Mouse (Mus musculus) midbrain, embryonic 12.5 days (tissue): ENCODE results near the gene Bgn. TPM values are rescaled to one million over a fixed set of nuclear protein-coding genes. Genes with fewer than 3 reads are reported as not detected.
"Not testable (repeated sequence)": the region's sequence is repeated elsewhere in the genome, so short reads cannot be mapped to it uniquely, and the experiment has no call there.

Experiments
- ATAC-seq: fragments of 200-750 bp; cut with Nextera tagmentation; 2 replicates; pipeline ENCODE4 v1.8.0; 2017; ENCODE audit warnings: low read depth, moderate TSS enrichment, moderate library complexity; ENCODE audit not compliant: low FRiP score
- H3K27ac ChIP-seq: fragments of 300-500 bp; sonication (generic); replicated peaks from 2 replicates; pipeline ENCODE4 v1.5.1; 2016; ENCODE audit warnings: mild to moderate bottlenecking
- H3K27me3 ChIP-seq: fragments of 300-500 bp; sonication (generic); 2 replicates; pipeline ENCODE4 v1.6.1; 2016; ENCODE audit warnings: mild to moderate bottlenecking
- H3K36me3 ChIP-seq: fragments of 300-500 bp; sonication (generic); 2 replicates; pipeline ENCODE4 v1.6.1; 2016
- H3K4me1 ChIP-seq: fragments of 300-500 bp; sonication (generic); 2 replicates; pipeline ENCODE4 v1.6.1; 2016
- H3K4me2 ChIP-seq: fragments of 300-500 bp; sonication (generic); replicated peaks from 2 replicates; pipeline ENCODE4 v1.6.1; 2016; ENCODE audit warnings: mild to moderate bottlenecking, moderate library complexity
- H3K4me3 ChIP-seq: fragments of 300-500 bp; sonication (generic); 2 replicates; pipeline ENCODE4 v1.5.1; 2016; ENCODE audit warnings: mild to moderate bottlenecking
- H3K9ac ChIP-seq: fragments of 300-500 bp; sonication (generic); replicated peaks from 2 replicates; pipeline ENCODE4 v1.6.1; 2016; ENCODE audit warnings: mild to moderate bottlenecking, moderate library complexity
- H3K9me3 ChIP-seq: fragments of 300-500 bp; sonication (generic); 2 replicates; pipeline ENCODE4 v1.6.1; 2016; ENCODE audit warnings: mild to moderate bottlenecking
- WGBS: fragments of 180-500 bp; shearing (Covaris S2); methylation state at CpG from one replicate; pipeline ENCODE4 v1.1.7; 2016; 5-methylcytosine and 5-hydroxymethylcytosine counted together
- polyA plus RNA-seq: library from polyadenylated mRNA; unstranded; fragments of >200 nt; fragmentation: Nextera tagmentation; extraction: Ambion mirVana; gene quantifications from 2 replicates; pipeline ENCODE4 v1.2.1, GENCODE M21; 2016

Gene Bgn
- polyA plus RNA-seq, 1 experiment from 2014 or later: 43.1 TPM

DNA sequence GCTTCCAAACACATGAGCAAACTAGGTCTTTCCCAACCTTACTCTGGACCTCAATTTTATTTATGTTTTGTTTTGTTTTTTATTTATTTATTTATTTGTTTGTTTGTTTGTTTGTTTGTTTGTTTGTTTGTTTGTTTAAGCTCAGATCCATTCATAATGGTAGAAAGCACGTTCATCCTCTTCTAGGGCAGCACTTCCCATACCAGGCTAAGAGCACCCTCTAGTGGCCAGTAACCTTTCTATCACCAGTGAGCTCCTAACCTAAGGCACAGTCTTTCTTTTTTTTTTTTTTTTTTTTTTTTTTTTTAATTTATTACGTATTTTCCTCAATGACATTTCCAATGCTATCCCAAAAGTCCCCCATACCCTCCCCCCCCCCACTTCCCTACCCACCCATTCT is 10.2 kb downstream of the Bgn start:
- 0 out of 2 replicates have a peak, but pooled peaks have one; percentile 62 for ATAC-seq

GRCm38 (mm10) chrX:73496746-73497145 is 13.3 kb downstream of the Bgn start:
- H3K9ac ChIP-seq: no peak overlapping the region
- WGBS: 98% methylated on average over 4 of the region's 4 CpGs
- H3K27ac ChIP-seq: no peak overlapping the region
- H3K9me3 ChIP-seq: no peaks in the 10 kb centered on the region
- H3K36me3 ChIP-seq: no peaks in the 10 kb centered on the region
- no peak overlapping the region for H3K4me3 ChIP-seq
- H3K4me2 ChIP-seq: no peak overlapping the region
- peaks cover 9% of the 10 kb centered on the region; the same call in 1 of the 2 replicates for H3K27me3 ChIP-seq
- no peaks in the 10 kb centered on the region for H3K4me1 ChIP-seq
- no peak for ATAC-seq

More for the DNA sequence above, 10.2 kb downstream of the Bgn start:
- not testable (repeated sequence) for H3K9me3 ChIP-seq, H3K27ac ChIP-seq, H3K4me3 ChIP-seq, H3K27me3 ChIP-seq, H3K36me3 ChIP-seq, H3K4me2 ChIP-seq, H3K9ac ChIP-seq, H3K4me1 ChIP-seq
- 10% methylated on average over 1 of the region's 2 CpGs for WGBS

- H3K27me3 ChIP-seq: peaks cover 49% of the 10 kb centered on the region
- 79% methylated on average over 5 of the region's 5 CpGs for WGBS
- no peak overlapping the region for H3K4me3 ChIP-seq
Measured at GRCm38 (mm10) chrX:73505130-73505735, 21.8 kb downstream of the Bgn start.

GRCm38 (mm10) chrX:73506577-73506976 is 23.2 kb downstream of the Bgn start:
- ATAC-seq: no peak
- H3K4me2 ChIP-seq: no peak overlapping the region
- no peak overlapping the region for H3K27ac ChIP-seq
- no peaks in the 10 kb centered on the region for H3K9me3 ChIP-seq
- no peaks in the 10 kb centered on the region for H3K36me3 ChIP-seq
- no peak overlapping the region for H3K9ac ChIP-seq
- 80% methylated on average over 4 of the region's 4 CpGs for WGBS
- H3K4me3 ChIP-seq: no peak overlapping the region
- H3K27me3 ChIP-seq: peaks cover 43% of the 10 kb centered on the region
- no peaks in the 10 kb centered on the region for H3K4me1 ChIP-seq

More at GRCm38 (mm10) chrX:73505130-73505735, 21.8 kb downstream of the Bgn start:
- Histone ChIP-seq H3K4me2 (no peak overlapping the region), H3K4me1 (no peaks in the 10 kb centered on the region), H3K36me3 (no peaks in the 10 kb centered on the region), H3K27ac (no peak overlapping the region), H3K9me3 (no peaks in the 10 kb centered on the region), H3K9ac (no peak overlapping the region)
- no peak for ATAC-seq

- H3K9ac ChIP-seq: no peak overlapping the region
- 76% methylated on average over 3 of the region's 3 CpGs for WGBS
- H3K9me3 ChIP-seq: no peaks in the 10 kb centered on the region
- H3K27ac ChIP-seq: no peak overlapping the region
- no peak overlapping the region for H3K4me2 ChIP-seq
- H3K4me3 ChIP-seq: no peak overlapping the region
- H3K4me1 ChIP-seq: no peaks in the 10 kb centered on the region
- no peak for ATAC-seq
- H3K27me3 ChIP-seq: peaks cover 19% of the 10 kb centered on the region
- H3K36me3 ChIP-seq: no peaks in the 10 kb centered on the region
Measured at GRCm38 (mm10) chrX:73509209-73509608, 25.8 kb downstream of the Bgn start.

DNA sequence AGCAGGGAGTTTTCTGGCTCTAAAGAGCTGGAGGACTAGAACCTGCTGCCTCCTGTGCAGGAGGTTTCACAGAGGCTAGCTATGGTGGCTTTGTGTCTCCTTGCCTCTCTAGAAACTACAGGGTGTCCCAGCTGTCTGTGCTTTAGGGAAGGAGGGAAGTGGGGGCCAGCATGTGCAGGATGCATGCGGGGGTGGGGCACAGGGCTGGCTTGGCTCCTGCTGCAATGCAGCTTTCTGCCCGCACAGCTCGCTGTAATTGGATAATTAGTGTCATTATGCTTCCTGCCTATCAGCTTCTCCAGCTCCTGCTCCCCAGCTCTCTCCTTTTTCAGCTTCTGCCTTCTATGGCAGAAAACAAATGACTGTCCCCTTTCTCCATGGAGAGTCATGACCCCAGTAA is 29.5 kb downstream of the Bgn start:
- Histone ChIP-seq H3K27me3 (0 out of 2 replicates have a peak, but pooled peaks cover 2% of the 10 kb centered on the region), H3K4me2 (no peak overlapping the region), H3K9me3 (no peaks in the 10 kb centered on the region), H3K4me1 (no peaks in the 10 kb centered on the region), H3K9ac (no peak overlapping the region), H3K4me3 (no peak overlapping the region), H3K36me3 (no peaks in the 10 kb centered on the region), H3K27ac (no peak overlapping the region)
- ATAC-seq: no peak
- WGBS: 63% methylated on average over 3 of the region's 3 CpGs

DNA sequence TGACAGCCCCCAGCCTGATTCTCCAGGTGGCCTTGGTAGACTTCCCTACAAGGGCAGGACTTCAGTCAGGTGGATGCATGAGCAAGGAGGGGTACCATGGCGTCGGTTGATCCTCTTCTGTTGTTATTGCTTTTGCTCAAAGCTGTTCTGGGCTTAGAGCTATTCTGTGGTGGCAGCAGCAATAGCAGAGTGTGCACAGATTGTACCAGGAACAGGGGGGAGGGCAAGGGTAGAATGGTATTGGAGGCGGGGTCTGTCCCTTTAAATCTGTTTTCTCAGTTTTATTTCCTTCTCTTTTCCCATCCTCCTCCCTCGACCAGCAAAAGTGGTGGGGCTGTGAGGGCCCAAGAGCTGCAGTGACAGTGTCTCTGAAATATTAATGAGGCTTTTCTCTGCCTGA is 33.2 kb downstream of the Bgn start:
- WGBS: 68% methylated on average over 4 of the region's 4 CpGs
- Histone ChIP-seq H3K27me3 (0 out of 2 replicates have a peak, but pooled peaks cover 2% of the 10 kb centered on the region), H3K9me3 (no peaks in the 10 kb centered on the region), H3K4me3 (no peak overlapping the region), H3K4me2 (no peak overlapping the region), H3K27ac (no peak overlapping the region), H3K9ac (no peak overlapping the region), H3K36me3 (no peaks in the 10 kb centered on the region), H3K4me1 (no peaks in the 10 kb centered on the region)
- ATAC-seq: no peak

- no peaks in the 10 kb centered on the region for H3K27me3 ChIP-seq
- no peak overlapping the region for H3K27ac ChIP-seq
- no peak for ATAC-seq
- no peaks in the 10 kb centered on the region for H3K9me3 ChIP-seq
- H3K4me1 ChIP-seq: no peaks in the 10 kb centered on the region
- no peak overlapping the region for H3K4me2 ChIP-seq
- H3K9ac ChIP-seq: no peak overlapping the region
- no peaks in the 10 kb centered on the region for H3K36me3 ChIP-seq
- H3K4me3 ChIP-seq: no peak overlapping the region
Measured at GRCm38 (mm10) chrX:73517060-73517600, 33.7 kb downstream of the Bgn start.

GRCm38 (mm10) chrX:73520692-73521091 is 37.3 kb downstream of the Bgn start:
- no peak overlapping the region for H3K4me2 ChIP-seq
- no peak for ATAC-seq
- H3K9ac ChIP-seq: no peak overlapping the region
- H3K27ac ChIP-seq: no peak overlapping the region
- no peak overlapping the region for H3K4me3 ChIP-seq
- H3K36me3 ChIP-seq: no peaks in the 10 kb centered on the region
- H3K4me1 ChIP-seq: no peaks in the 10 kb centered on the region
- H3K27me3 ChIP-seq: no peaks in the 10 kb centered on the region
- no peaks in the 10 kb centered on the region for H3K9me3 ChIP-seq
- 85% methylated on average over 3 of the region's 3 CpGs for WGBS

DNA sequence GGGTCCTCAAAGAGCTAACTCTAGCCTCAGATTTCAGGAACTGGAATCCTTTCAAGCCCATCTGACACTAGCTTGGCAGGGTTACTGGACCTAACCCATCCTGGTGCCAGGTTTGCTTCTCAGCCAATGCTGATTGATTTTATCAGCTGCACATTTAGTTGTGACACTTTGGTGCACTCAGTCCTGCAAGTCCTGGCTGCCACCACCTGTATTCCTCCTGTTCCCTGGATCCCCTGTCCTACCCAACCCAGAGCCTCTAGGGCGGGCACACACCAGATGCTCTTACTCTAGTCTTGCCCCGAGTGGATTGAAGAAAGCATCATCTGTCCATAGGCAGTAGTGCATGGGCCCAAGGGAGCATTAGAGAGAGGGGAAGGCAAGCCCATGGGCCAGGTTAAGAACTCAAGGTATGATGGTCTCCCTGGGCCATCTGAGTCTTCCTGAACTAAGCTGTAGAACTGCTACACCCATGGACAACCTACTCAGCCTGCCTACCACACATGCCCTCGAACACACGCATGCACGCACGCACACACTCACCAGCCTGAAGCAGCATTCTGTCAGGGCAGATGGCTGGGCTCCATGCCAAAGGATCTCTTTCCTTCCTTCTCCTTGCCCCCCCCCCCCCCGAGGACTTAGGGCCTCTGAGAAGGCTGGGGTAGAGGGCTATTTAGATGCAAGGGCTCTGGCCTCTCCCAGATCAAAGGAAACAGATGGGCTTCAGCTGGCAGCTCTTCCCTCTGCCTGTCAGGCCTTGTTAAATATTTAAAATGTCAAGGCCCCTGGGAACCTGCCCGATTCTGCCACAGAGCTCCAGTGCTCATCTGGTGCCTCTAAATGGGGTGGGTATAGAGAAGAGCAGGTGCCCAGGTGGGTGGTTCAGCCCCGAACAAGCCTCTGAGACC is 41.2 kb downstream of the Bgn start:
- 73% methylated on average over 9 of the region's 9 CpGs for WGBS
- no peak overlapping the region; the same call in 1 of the 2 replicates for H3K27ac ChIP-seq

DNA sequence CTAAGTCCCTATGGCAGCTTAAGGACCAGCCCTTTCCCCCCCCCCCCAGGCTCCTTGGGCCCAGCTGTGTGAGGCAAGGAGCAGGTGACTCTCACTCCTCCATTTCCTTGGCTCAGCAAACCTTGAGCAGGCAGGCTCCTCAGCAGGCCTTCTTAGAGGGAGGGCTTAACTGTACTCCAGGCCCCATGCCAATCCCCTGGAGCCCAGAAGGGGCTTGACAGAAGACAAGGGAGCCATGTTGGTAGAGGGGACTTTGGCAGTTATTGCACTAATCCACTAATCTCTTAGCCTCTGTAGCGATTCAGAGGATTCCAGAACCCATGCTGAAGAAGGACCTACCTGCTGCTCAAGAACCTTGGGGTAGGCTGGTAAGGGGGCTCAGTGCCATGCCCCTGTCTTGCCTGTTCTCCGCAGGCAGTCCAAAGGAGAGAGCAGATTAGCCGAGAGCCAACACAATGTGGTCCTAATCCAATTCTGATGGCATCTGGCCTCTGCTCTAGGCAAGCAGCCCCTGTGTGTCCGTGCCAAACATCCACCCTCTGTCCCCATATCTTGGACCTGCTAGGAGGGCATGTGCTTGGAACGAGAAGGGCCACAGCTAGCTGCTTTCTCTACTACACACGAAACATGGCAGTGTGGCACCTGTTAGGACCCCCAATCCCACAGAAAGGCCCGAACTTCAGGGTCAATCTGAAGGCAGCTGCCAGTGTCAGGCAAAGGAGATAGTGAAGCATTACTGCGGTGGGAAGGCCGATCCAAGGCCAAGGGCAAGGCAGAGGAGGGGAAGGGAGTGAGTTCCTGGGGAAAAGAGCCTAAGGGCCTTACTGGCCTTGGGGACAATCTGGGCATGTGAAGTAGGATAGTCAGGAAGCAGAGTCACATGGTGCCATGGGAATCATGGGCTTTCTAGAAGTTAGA is 42.1 kb downstream of the Bgn start:
- Histone ChIP-seq H3K27me3 (no peaks in the 10 kb centered on the region), H3K27ac (no peak overlapping the region; the same call in 1 of the 2 replicates), H3K4me2 (no peak overlapping the region), H3K9me3 (no peaks in the 10 kb centered on the region), H3K36me3 (no peaks in the 10 kb centered on the region), H3K4me3 (no peak overlapping the region), H3K9ac (no peak overlapping the region), H3K4me1 (no peaks in the 10 kb centered on the region)
- ATAC-seq: no peak
- WGBS: 76% methylated on average over 9 of the region's 9 CpGs

More for the DNA sequence above, 41.2 kb downstream of the Bgn start:
- peak; percentile 85 for ATAC-seq
- no peaks in the 10 kb centered on the region for H3K36me3 ChIP-seq
- no peaks in the 10 kb centered on the region for H3K4me1 ChIP-seq
- H3K9me3 ChIP-seq: no peaks in the 10 kb centered on the region
- H3K4me3 ChIP-seq: no peak overlapping the region
- no peaks in the 10 kb centered on the region for H3K27me3 ChIP-seq
- no peak overlapping the region for H3K4me2 ChIP-seq
- H3K9ac ChIP-seq: no peak overlapping the region
